Mouse (Mus musculus) liver, embryonic 14 days (tissue): Measurements from ENCODE around the gene Esp4. TPM values are rescaled to one million over a fixed set of nuclear protein-coding genes. Genes with fewer than 3 reads are reported as not detected.

Source experiments
- polyA plus RNA-seq: library from polyadenylated mRNA; depleted of rRNA; stranded (reverse); fragments of >200 nt; gene quantifications from 2 replicates; pipeline ENCODE4 v1.2.3, GENCODE M21; 2012; rRNA removed

The Esp4 gene
- polyA plus RNA-seq: not detected in 2 replicates

DNA sequence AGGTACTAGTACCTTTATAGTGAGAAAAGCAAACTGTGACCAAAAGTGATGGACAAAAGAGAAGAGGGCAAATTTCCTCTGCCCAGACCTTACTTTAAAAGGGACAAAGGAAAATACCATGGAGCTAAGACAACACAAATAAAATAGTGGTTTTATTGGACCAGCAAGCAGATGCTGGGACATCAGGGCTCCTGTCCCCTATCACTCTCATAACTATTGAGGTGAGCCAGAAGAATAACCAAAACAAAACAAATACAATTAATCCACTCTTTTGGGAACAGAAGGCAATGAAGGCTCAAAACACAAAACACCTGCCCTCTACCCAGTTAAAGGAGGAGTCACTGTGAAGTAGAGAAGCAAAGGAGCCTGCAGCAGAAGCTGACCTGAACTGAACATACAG lies at the start of gene Esp4:
Gene Esp4, plus strand, starts transcription at position 301 of the 400 bp plus-strand sequence.

DNA sequence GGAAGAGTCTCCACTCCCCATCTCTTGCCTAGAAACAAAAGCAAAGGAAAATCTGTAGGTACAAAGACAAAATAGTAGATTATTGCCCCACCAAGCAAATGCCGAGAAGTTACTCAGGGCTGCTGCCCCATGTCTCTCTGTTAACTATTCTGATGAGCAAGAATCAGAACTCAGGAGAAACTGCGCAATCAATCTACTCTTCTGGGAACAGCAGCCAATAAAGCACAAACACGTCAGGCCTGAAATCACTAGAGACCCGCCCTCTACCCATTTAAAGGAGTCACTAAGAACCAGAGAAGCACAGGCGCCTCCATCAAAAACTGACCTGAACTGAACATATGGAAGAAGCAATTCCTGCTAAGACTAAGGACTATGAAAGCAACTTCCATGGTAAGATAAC lies 37.2 kb upstream of the Esp4 start, which contains the start of gene Esp6:
Gene Esp6, plus strand, starts transcription at position 301 of the 400 bp plus-strand sequence.

DNA sequence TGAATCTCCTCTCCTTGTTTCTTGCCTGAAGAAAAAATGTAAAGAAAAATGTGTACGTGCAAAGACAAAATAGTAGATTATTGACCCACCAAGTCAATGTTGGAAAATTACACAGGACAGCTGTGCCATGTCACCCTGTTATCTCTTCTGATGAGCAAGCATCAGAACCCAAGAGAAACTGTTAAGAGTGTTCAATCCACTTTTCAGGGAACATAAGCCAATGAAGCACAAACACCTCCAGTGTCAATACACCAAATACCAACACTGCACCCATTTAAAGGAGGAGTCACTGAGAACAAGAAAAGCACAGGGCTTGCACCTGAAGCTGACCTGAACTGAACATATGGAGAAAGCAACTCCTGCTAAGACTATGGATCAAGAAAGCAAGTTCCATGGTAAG lies 33.4 kb downstream of the Esp4 start, which contains the start of gene Esp3:
Gene Esp3, plus strand, starts transcription at position 301 of the 400 bp plus-strand sequence.

Other genes with a start within 250 kb of the Esp4 start
- gene Esp8, start 78.6 kb upstream of the Esp4 start, polyA plus RNA-seq: not detected in 2 replicates
- not detected in 2 replicates for gene Esp6, start 37.1 kb upstream of the Esp4 start, polyA plus RNA-seq
- gene Esp3, start 33.5 kb downstream of the Esp4 start, polyA plus RNA-seq: not detected in 2 replicates
- not detected in 2 replicates for gene Esp1, start 128.5 kb downstream of the Esp4 start, polyA plus RNA-seq
- gene Crisp2, start 208.4 kb downstream of the Esp4 start, polyA plus RNA-seq: 0.15 and 0.20 TPM in 2 replicates
- 134 and 170 TPM in 2 replicates for gene Rhag, start 212.5 kb downstream of the Esp4 start, polyA plus RNA-seq